Mouse (Mus musculus): ENCODE data around the gene Perp. TPM values are rescaled to one million over a fixed set of nuclear protein-coding genes. Genes with fewer than 3 reads are reported as not detected.

Gene Perp
- polyA plus RNA-seq (2012; rRNA removed) = 5.7 and 6.6 TPM in 2 replicates

DNA sequence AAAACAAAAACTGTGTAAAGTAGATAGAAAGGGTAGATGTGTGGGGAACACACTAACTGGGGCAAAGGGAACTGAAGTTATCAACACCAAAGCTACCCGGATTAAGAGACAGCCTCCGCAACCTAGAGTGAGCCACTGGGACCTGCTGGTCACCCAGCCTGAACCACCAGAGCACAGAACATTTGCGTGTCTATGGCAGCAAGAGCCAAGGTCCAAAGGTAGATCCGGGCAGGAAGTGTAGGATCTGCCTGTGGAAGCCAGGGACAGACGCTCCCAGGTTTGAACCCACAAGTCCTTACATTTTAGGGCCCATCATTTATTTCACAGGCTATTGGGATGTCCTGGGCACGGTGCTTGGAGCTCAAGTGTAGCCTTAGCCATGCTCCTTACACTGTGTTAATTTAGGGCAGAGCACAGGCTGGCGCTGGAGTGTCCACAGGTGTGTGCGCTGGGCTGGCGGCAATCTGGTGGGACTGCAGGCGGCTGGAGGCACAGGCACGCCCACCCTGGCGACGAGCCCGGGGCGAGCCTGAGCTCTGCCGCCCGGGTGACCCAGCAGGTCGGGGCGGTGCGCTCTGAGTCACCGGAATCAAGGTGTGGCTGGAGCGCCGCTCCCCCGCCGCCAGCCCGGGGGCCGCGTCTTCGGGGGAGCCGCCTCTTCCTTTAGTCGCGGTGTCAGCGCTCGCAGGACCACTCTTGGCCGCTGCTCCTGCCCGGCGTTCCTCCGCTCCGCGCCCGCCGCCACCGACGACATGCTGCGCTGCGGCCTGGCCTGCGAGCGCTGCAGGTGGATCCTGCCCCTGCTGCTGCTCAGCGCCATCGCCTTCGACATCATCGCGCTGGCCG, at the start of gene Perp:
Gene Perp, plus strand, starts transcription at position 580 of the 846 bp plus-strand sequence.
- Histone ChIP-seq H3K4me1 (ENCODE audit: control insufficient read depth, insufficient read depth, low read length) (no peaks in the 10 kb centered on the region), H3K4me3 (ENCODE audit: insufficient read depth, low read length) (peak within 1 kb of the TSS; percentile 31), H3K27ac (ENCODE audit: insufficient read depth, low read length) (no peak within 1 kb of the TSS)
- TF ChIP-seq POLR2A (IDR thresholded peaks at IDR 0.05; ENCODE audit: extremely low read depth, insufficient read depth, low read length) (no peak), CTCF (IDR thresholded peaks at IDR 0.05; ENCODE audit: extremely low read depth, insufficient read depth, low read length) (no peak)

DNA sequence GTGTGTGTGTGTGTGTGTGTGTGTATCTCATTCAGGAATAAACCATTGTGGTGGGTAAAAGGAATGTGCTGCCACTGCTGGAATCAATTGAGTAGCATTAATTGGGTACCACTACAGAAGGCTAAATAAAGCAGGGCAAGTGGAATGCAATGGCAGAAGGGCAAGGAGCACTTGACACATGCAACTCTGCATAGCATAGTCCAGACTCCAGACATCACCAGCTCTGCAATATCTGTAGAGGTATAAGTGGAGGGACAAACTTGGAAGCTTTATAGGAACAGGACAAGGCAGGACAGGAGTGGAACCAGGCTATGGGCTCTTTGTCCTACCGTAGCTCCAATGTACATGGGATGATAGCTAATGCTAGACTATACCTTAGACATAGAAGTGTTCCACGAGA, 33.1 kb upstream of the Perp start:
- TF ChIP-seq POLR2A (IDR thresholded peaks at IDR 0.05; ENCODE audit: extremely low read depth, insufficient read depth, low read length) = no peak
- no peak for TF ChIP-seq CTCF (IDR thresholded peaks at IDR 0.05; ENCODE audit: extremely low read depth, insufficient read depth, low read length)
- Histone ChIP-seq H3K4me3 (ENCODE audit: insufficient read depth, low read length) (no peak overlapping the region), H3K4me1 (ENCODE audit: control insufficient read depth, insufficient read depth, low read length) (no peaks in the 10 kb centered on the region), H3K27ac (ENCODE audit: insufficient read depth, low read length) (no peak overlapping the region)

DNA sequence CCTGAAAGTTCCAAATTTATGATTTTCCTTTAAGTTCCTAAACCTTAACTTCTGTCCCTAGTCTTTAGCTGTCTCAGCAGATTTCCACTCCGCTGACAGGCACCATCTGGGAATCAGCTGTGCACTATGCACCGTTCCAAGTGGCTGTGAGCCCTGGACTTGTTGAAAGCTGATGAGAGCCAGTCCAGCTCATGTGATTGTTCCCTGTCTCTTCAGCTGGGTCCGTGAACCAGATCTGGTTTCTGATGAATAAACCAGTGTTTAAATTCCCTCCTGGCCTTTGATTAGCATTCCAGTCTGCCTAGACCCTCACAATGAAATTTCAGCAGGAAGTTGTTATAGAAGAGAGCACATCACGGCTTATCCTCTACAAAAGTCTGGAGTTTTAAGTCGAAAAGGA, 28.3 kb upstream of the Perp start:
- no peak overlapping the region for H3K27ac ChIP-seq (ENCODE audit: insufficient read depth, low read length)
- TF ChIP-seq CTCF (IDR thresholded peaks at IDR 0.05; ENCODE audit: extremely low read depth, insufficient read depth, low read length) (no peak), POLR2A (IDR thresholded peaks at IDR 0.05; ENCODE audit: extremely low read depth, insufficient read depth, low read length) (no peak)
- H3K4me3 ChIP-seq (ENCODE audit: insufficient read depth, low read length) = no peak overlapping the region
- no peaks in the 10 kb centered on the region for H3K4me1 ChIP-seq (ENCODE audit: control insufficient read depth, insufficient read depth, low read length)

- TF ChIP-seq CTCF (IDR thresholded peaks at IDR 0.05; ENCODE audit: extremely low read depth, insufficient read depth, low read length) (no peak), POLR2A (IDR thresholded peaks at IDR 0.05; ENCODE audit: extremely low read depth, insufficient read depth, low read length) (no peak)
- H3K27ac ChIP-seq (ENCODE audit: insufficient read depth, low read length) = no peak overlapping the region
- H3K4me3 ChIP-seq (ENCODE audit: insufficient read depth, low read length) = no peak overlapping the region
- H3K4me1 ChIP-seq (ENCODE audit: control insufficient read depth, insufficient read depth, low read length) = no peaks in the 10 kb centered on the region
Measured at GRCm38 (mm10) chr10:18825143-18825542, 19.7 kb upstream of the Perp start.

DNA sequence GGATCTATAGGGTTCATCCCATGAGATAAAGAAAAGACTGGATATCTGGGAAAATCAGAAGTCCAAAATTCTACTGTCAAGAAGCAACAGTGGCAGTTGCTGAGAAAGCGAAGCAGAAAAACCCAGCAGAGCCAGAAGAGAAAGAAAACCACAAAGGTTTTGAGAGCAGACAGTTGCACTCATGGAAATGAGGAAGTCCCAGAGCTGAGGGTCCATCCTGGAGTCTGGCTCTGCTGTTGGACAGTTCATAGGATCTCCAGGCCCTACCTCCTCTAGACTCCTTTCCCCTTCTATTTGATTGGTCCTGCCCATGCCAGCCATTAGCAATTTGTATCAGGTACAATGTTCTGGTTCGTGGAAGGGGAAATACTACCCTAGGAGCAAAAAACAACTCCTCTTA, 18.7 kb upstream of the Perp start:
- Histone ChIP-seq H3K27ac (ENCODE audit: insufficient read depth, low read length) (no peak overlapping the region), H3K4me1 (ENCODE audit: control insufficient read depth, insufficient read depth, low read length) (no peaks in the 10 kb centered on the region), H3K4me3 (ENCODE audit: insufficient read depth, low read length) (no peak overlapping the region)
- no peak for TF ChIP-seq POLR2A (IDR thresholded peaks at IDR 0.05; ENCODE audit: extremely low read depth, insufficient read depth, low read length)

DNA sequence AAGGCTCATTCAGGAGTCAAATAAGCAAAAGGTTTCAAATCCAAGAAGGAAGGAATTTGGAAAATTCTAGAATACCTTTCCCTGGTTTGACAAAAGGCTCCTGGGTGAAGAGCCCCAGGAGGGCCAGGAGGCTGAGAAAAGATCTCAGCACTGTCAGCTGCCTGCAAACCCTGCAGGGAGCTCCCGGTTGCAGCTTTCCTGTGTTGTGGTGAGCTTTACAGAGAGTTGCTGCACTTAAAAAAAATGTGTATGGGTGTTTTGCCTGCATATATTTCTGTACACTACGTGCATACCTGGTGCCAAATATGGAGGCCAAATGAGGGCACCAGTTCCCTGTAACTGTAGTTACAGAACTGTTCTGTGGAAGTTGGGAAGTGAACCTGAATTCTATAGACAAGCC, 16.9 kb upstream of the Perp start:
- TF ChIP-seq CTCF (IDR thresholded peaks at IDR 0.05; ENCODE audit: extremely low read depth, insufficient read depth, low read length) (no peak), POLR2A (IDR thresholded peaks at IDR 0.05; ENCODE audit: extremely low read depth, insufficient read depth, low read length) (no peak)
- Histone ChIP-seq H3K4me1 (ENCODE audit: control insufficient read depth, insufficient read depth, low read length) (no peaks in the 10 kb centered on the region), H3K4me3 (ENCODE audit: insufficient read depth, low read length) (no peak overlapping the region), H3K27ac (ENCODE audit: insufficient read depth, low read length) (no peak overlapping the region)

DNA sequence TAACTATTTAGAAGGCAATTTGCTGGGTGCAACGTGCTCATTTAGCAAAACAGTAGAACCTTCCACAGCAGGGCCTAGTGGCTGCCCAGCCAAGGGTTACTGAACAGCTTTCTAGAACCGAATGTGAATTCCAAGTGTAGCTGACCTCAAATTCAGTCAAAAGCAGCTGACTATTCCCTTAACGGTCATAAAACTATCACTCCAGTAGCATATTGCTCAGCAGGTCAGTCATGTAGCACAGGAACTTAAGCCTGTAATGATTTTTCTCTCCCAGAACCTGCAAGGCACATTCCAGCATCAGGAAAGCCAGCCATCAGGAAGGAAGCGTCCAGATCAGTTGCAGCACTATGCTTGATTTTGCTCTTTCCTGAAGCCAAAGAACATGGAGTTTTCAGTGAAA, 14.5 kb upstream of the Perp start:
- no peak overlapping the region for H3K27ac ChIP-seq (ENCODE audit: insufficient read depth, low read length)
- H3K4me1 ChIP-seq (ENCODE audit: control insufficient read depth, insufficient read depth, low read length) = no peaks in the 10 kb centered on the region
- no peak overlapping the region for H3K4me3 ChIP-seq (ENCODE audit: insufficient read depth, low read length)
- TF ChIP-seq CTCF (IDR thresholded peaks at IDR 0.05; ENCODE audit: extremely low read depth, insufficient read depth, low read length) = no peak
- no peak for TF ChIP-seq POLR2A (IDR thresholded peaks at IDR 0.05; ENCODE audit: extremely low read depth, insufficient read depth, low read length)

DNA sequence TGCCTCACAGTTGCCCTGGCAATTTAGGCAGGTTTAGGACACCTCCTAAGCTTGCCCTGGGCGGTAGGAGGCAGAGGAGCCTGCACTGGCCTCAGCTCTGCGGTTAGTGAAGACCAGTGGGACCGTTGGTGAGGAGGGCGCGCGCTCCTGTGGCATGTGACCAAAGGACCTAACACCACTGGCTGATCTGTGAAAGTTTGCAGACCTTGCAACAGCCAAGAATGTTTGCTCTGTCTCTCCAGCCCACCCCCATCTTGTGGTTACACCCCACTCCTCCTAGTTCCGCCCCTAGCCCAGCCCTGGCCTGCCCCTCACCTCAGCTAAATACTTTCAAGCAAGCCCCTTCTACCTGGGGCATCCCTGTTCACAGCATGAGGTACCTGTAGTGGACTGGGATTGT, 13.0 kb upstream of the Perp start:
- TF ChIP-seq POLR2A (IDR thresholded peaks at IDR 0.05; ENCODE audit: extremely low read depth, insufficient read depth, low read length) (no peak), CTCF (IDR thresholded peaks at IDR 0.05; ENCODE audit: extremely low read depth, insufficient read depth, low read length) (no peak)
- Histone ChIP-seq H3K4me1 (ENCODE audit: control insufficient read depth, insufficient read depth, low read length) (no peaks in the 10 kb centered on the region), H3K27ac (ENCODE audit: insufficient read depth, low read length) (no peak overlapping the region), H3K4me3 (ENCODE audit: insufficient read depth, low read length) (no peak overlapping the region)

- Histone ChIP-seq H3K4me3 (ENCODE audit: insufficient read depth, low read length) (no peak overlapping the region), H3K4me1 (ENCODE audit: control insufficient read depth, insufficient read depth, low read length) (no peaks in the 10 kb centered on the region), H3K27ac (ENCODE audit: insufficient read depth, low read length) (no peak overlapping the region)
- TF ChIP-seq CTCF (IDR thresholded peaks at IDR 0.05; ENCODE audit: extremely low read depth, insufficient read depth, low read length) (no peak), POLR2A (IDR thresholded peaks at IDR 0.05; ENCODE audit: extremely low read depth, insufficient read depth, low read length) (no peak)
Measured at GRCm38 (mm10) chr10:18834389-18834788, 10.4 kb upstream of the Perp start.

DNA sequence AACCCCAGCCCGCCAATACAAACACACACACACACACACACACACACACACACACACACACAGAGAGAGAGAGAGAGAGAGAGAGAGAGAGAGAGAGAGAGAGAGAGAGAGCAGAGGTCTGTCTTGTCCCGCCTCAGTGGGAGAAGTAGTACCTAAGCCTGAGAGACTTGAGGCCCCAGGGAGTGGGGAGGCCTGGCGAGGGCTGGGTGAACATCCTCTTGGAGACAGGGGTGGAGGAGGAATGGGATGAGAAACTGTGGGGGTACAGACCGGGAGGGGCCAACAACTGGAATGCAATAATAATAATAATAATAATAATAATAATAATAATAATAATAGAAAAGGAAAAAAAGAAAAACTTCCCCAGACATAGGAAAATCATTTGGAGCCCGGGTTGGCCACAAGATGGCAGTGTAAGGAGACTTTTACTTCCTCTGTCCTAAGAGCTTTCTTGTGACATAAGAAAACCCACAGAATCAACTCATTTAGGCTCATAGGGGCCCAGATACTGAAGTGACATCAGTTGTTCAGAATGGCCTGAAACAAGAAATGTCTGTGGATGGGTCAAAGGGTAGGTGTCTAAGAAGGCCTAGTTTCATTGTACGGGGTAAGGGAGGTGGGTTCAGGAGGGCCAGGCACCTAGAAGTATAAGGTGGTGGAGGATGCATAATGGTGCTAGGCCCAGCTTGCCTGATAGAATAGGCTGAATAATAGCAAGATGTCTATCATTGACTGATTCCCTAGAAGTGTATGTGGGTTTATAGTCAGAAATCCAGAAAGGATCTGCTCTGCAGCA, 8.9 kb upstream of the Perp start:
- no peak overlapping the region for H3K27ac ChIP-seq (ENCODE audit: insufficient read depth, low read length)
- TF ChIP-seq POLR2A (IDR thresholded peaks at IDR 0.05; ENCODE audit: extremely low read depth, insufficient read depth, low read length) = no peak
- TF ChIP-seq CTCF (IDR thresholded peaks at IDR 0.05; ENCODE audit: extremely low read depth, insufficient read depth, low read length) = no peak
- no peak overlapping the region for H3K4me3 ChIP-seq (ENCODE audit: insufficient read depth, low read length)
- H3K4me1 ChIP-seq (ENCODE audit: control insufficient read depth, insufficient read depth, low read length) = no peaks in the 10 kb centered on the region

Data from cortical plate, adult 2 months (tissue).